Mouse (Mus musculus) liver, adult 2 months (tissue): Measurements from ENCODE around the gene Skap2. TPM values are rescaled to one million over a fixed set of nuclear protein-coding genes. Genes with fewer than 3 reads are reported as not detected.

Experiments used
- DNase-seq: peaks from one replicate; pipeline ENCODE4 v3.0.0-alpha.2; 2011; ENCODE audit warnings: low read depth, low spot score; ENCODE audit errors: extremely low read depth
- H3K27ac ChIP-seq: fragments of 200-500 bp; replicated peaks from 2 replicates; pipeline ENCODE4 v1.5.1; 2012; ENCODE audit warnings: low read depth, mild to moderate bottlenecking, control low read depth, inconsistent platforms, low read length; ENCODE audit not compliant: insufficient read depth
- H3K27me3 ChIP-seq: fragments of 200-500 bp; 2 replicates; pipeline ENCODE4 v1.6.1; 2012; ENCODE audit warnings: mild to moderate bottlenecking, moderate library complexity, low read length, inconsistent platforms; ENCODE audit not compliant: control insufficient read depth, insufficient read depth
- H3K36me3 ChIP-seq: fragments of 200-500 bp; 2 replicates; pipeline ENCODE4 v1.6.1; 2012; ENCODE audit warnings: low read length, inconsistent platforms; ENCODE audit not compliant: control insufficient read depth, insufficient read depth
- H3K4me1 ChIP-seq: fragments of 200-500 bp; 2 replicates; pipeline ENCODE4 v1.6.1; 2011; ENCODE audit warnings: low read length; ENCODE audit not compliant: control insufficient read depth, insufficient read depth
- H3K4me3 ChIP-seq: fragments of 200-500 bp; 2 replicates; pipeline ENCODE4 v1.5.1; 2011; ENCODE audit warnings: low read depth, mild to moderate bottlenecking, control low read depth, low read length, moderate library complexity; ENCODE audit not compliant: insufficient read depth
- H3K79me2 ChIP-seq: fragments of 200-500 bp; 2 replicates; pipeline ENCODE4 v1.6.1; 2012; ENCODE audit warnings: inconsistent platforms, mild to moderate bottlenecking, low read length, moderate library complexity; ENCODE audit not compliant: control insufficient read depth, insufficient read depth
- H3K9ac ChIP-seq: fragments of 200-500 bp; 2 replicates; pipeline ENCODE4 v1.6.1; 2012; ENCODE audit warnings: low read depth, mild to moderate bottlenecking, control low read depth, inconsistent platforms, low read length
- CTCF ChIP-seq: fragments of 200-500 bp; IDR thresholded peaks from 2 replicates; pipeline ENCODE4 v1.5.1; 2011; ENCODE audit warnings: low read depth, low read length, control low read depth
- POLR2A ChIP-seq: fragments of 200-500 bp; IDR thresholded peaks from 2 replicates; pipeline ENCODE4 v1.6.1; 2011; ENCODE audit warnings: low read length, control low read depth; ENCODE audit not compliant: insufficient read depth; ENCODE audit errors: extremely low read depth
- WGBS: fragments of 180-500 bp; shearing (Covaris S2); methylation state at CpG from one replicate; pipeline ENCODE4 v1.1.7; 2018; 5-methylcytosine and 5-hydroxymethylcytosine counted together
- polyA plus RNA-seq: library from polyadenylated mRNA; depleted of rRNA; stranded (reverse); fragments of >200 nt; gene quantifications from 2 replicates; pipeline ENCODE4 v1.2.3, GENCODE M21; 2012
- total RNA-seq: library from RNA; depleted of rRNA; stranded (reverse); fragments of >200 nt; gene quantifications from 2 replicates; pipeline ENCODE4 v1.2.3, GENCODE M21; 2014

Skap2 gene
- total and polyA plus RNA-seq, 2 experiments: 4.0 to 15.6 TPM

DNA sequence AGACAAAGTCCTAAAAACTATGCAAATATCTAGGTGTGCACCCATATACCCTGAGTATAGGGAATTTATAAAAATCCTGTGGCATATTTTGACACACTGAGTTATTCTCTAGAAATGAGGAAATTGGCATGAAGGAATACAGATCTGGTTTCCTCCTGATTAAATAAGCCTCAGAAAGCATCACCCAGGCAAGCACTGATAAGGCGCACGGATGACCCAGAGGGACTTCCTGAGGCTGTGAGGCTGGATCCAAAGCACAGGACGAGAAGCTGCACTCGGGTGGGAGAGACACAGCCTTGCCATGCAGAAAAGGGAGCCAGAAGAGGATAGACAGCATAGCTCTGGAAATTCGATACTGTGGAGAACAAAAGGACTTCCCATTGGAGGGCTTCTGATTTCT, 12.4 kb upstream of the Skap2 start:
- H3K9ac ChIP-seq: no peak overlapping the region
- no peak for TF ChIP-seq CTCF
- no peak for TF ChIP-seq POLR2A
- no peaks in the 10 kb centered on the region for H3K36me3 ChIP-seq
- H3K27ac ChIP-seq: no peak overlapping the region
- WGBS: 50% methylated on average over 5 of the region's 5 CpGs
- H3K4me1 ChIP-seq: no peaks in the 10 kb centered on the region
- DNase-seq: no peak
- no peaks in the 10 kb centered on the region for H3K79me2 ChIP-seq
- no peaks in the 10 kb centered on the region for H3K27me3 ChIP-seq
- no peak overlapping the region for H3K4me3 ChIP-seq

DNA sequence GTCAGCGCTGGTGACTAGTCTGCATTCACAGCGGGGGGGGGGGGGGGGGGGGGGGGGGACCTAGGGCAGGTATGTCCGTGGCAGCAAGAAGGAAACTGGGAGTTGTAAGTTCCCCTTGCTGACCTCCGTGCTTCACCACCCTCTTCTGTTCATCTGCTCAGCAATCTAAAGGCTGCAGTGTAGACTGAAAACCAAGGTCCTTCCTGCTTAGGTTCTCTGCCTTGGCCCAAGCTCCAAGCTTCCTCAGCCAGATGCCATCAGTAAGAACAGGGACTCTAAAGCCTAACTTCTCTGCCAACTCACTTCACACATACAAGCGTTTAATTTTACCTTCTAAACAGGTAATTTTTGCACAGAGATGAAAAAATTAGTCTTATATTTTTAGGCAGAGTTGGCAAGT, 10.0 kb upstream of the Skap2 start:
- TF ChIP-seq CTCF (no peak), POLR2A (no peak)

DNA sequence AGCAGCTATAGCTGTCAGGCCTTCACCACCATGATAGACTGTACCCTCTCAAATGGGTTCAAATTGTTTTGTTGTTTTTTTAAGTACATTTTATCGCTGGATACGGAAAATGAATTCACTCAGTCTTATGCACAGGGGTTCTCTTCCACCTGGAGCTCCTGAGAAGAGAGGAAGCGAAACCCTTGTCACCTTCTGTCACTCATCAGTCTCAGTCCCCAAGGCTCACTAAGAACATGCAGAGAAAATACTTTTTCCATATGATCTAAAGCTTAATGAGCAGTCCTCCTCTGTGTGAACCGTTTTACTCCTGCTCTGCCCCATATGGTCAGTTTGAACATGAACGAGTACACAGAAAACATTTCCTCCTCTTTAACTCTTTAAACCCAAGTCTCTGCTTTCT, 7.9 kb upstream of the Skap2 start:
- Histone ChIP-seq H3K79me2 (no peaks in the 10 kb centered on the region), H3K4me1 (no peaks in the 10 kb centered on the region), H3K36me3 (no peaks in the 10 kb centered on the region), H3K27ac (no peak overlapping the region), H3K27me3 (no peaks in the 10 kb centered on the region), H3K4me3 (no peak overlapping the region), H3K9ac (no peak overlapping the region)
- TF ChIP-seq CTCF (no peak), POLR2A (no peak)
- WGBS: 84% methylated on average over 5 of the region's 5 CpGs
- no peak for DNase-seq

More for the DNA sequence above, 10.0 kb upstream of the Skap2 start:
- WGBS: 38% methylated on average over 5 of the region's 5 CpGs
- Histone ChIP-seq H3K4me3 (no peak overlapping the region), H3K9ac (no peak overlapping the region), H3K36me3 (no peaks in the 10 kb centered on the region), H3K27ac (no peak overlapping the region), H3K27me3 (no peaks in the 10 kb centered on the region), H3K4me1 (no peaks in the 10 kb centered on the region), H3K79me2 (no peaks in the 10 kb centered on the region)
- no peak for DNase-seq

DNA sequence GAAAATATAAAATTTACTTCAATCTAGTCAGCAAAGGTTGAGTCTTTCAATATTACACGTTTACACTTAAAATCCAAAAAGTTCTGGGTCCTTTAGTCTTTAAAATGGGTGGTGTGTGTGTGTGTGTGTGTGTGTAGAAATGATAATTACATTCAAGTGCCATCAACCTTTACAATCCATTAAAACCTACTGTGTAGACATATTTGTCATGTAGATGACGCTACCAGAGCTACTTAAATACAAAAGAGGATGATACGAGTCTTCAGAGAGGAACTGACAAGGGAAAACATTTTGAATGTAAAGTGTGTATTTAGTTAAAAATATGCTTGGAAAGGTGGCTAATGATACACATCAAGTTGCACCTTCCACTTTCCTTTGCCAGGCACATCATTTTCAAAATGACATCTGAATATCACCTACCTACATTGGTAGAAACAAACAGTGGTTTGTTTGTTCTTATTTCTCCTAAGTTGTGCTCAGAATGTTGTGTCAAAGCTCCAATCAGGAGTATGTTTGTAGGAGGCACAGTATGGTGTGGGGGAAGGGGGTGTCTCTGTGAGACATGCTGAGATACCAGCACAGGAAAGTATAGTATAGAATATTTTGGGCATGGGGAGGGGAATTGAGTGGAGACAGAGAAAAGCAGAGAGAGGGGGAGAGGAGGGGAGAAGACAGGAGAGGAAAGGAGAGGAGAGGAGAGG, 1.0 kb upstream of the Skap2 start:
- Histone ChIP-seq H3K79me2 (peaks cover 4% of the 10 kb centered on the region; the same call in 1 of the 2 replicates), H3K4me3 (peak overlapping the region; percentile 31), H3K27me3 (no peaks in the 10 kb centered on the region), H3K4me1 (peaks cover 7% of the 10 kb centered on the region; the same call in 1 of the 2 replicates), H3K36me3 (no peaks in the 10 kb centered on the region), H3K27ac (no peak overlapping the region), H3K9ac (no peak overlapping the region)
- no peak for DNase-seq
- WGBS: 23% methylated on average over 3 of the region's 3 CpGs
- TF ChIP-seq CTCF: no peak
- TF ChIP-seq POLR2A: no peak

DNA sequence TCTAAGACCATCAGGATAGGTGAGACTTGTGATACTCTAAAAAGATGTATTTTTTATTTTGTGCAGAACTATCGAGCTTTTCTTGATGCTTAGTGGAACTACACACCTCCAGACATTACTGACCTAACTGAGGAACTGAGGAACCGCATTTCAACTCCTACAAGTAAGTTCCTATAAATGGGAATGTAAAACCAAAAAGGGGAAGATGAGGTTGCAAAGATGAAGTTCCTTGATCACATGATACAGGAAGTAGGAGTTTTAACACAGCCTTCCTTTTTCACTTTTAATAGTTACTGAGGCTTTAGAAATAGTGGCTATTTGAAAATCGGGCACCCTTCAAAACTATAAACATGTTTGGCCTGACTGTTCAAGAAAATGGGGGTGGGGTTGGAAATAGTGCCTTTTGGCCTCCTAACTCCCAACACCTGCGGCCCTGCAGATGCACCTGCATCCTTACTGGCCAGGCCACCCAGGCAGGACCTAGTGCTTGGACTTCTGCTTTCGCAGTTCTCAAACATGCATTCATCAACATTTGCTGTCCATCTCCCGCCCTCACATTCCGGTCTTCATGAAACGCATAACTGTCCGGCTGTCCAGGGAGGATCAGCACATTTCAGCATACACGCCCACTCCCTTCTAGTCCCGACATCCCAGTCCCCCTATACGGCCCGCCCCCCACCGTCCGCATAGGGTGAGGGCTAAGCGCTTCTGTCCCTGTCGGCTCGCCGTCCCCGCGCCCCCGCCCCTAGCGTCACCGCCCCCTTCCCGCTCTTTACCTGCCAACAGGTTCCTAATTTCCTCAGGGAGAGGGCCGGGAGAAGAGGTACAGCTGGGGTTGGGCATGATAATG, 565 bp downstream of the Skap2 start:
- Histone ChIP-seq H3K4me1 (peaks cover 16% of the 10 kb centered on the region), H3K27me3 (no peaks in the 10 kb centered on the region), H3K36me3 (no peaks in the 10 kb centered on the region), H3K27ac (peak overlapping the region; percentile 86), H3K4me3 (peak overlapping the region; percentile 84), H3K79me2 (peaks cover 8% of the 10 kb centered on the region; the same call in 1 of the 2 replicates), H3K9ac (peak overlapping the region; percentile 85)
- TF ChIP-seq CTCF (no peak), POLR2A (no peak)
- peak; percentile 47 for DNase-seq
- 7% methylated on average over 26 of the region's 26 CpGs for WGBS
